Mouse (Mus musculus) myocyte (in vitro differentiated cells): ENCODE measurements around the gene Odf3. TPM values are rescaled to one million over a fixed set of nuclear protein-coding genes. Genes with fewer than 3 reads are reported as not detected.

Source experiments
- H3K27me3 ChIP-seq: one replicate; pipeline ENCODE4 v1.6.1; 2011; ENCODE audit not compliant: control insufficient read depth, insufficient read depth, insufficient read length
- H3K36me3 ChIP-seq: one replicate; pipeline ENCODE4 v1.6.1; 2011; ENCODE audit not compliant: control insufficient read depth, insufficient read depth
- H3K4me2 ChIP-seq: one replicate; pipeline ENCODE4 v1.6.1; 2011; ENCODE audit warnings: low read depth, control low read depth
- H3K4me3 ChIP-seq: one replicate; pipeline ENCODE4 v1.5.1; 2011; ENCODE audit warnings: mild to moderate bottlenecking, control low read depth, moderate library complexity
- H3K79me2 ChIP-seq: one replicate; pipeline ENCODE4 v1.6.1; 2011; ENCODE audit not compliant: control insufficient read depth, insufficient read depth
- H3ac ChIP-seq: one replicate; pipeline ENCODE4 v1.6.1; 2011; ENCODE audit not compliant: control insufficient read depth, insufficient read length
- CEBPB ChIP-seq: IDR thresholded peaks from 2 replicates; pipeline ENCODE4 v1.6.1; 2011; ENCODE audit warnings: mild to moderate bottlenecking, moderate library complexity; ENCODE audit not compliant: poor library complexity, insufficient read depth, severe bottlenecking
- E2F4 ChIP-seq: IDR thresholded peaks from one replicate; pipeline ENCODE4 v1.6.1; 2011; ENCODE audit warnings: mild to moderate bottlenecking, control low read depth, moderate library complexity; ENCODE audit not compliant: insufficient read depth
- MAX ChIP-seq: IDR thresholded peaks from one replicate; pipeline ENCODE4 v1.6.1; 2011; ENCODE audit warnings: low read depth, mild to moderate bottlenecking, control low read depth
- MYOD1 ChIP-seq, 3 experiments: IDR thresholded peaks; one replicate each; pipeline ENCODE4 v1.6.1; 2011; ENCODE audit warnings: control low read depth in 2 of 3, low read depth in 2 of 3, mild to moderate bottlenecking in 2 of 3, moderate library complexity in 1 of 3; ENCODE audit not compliant: insufficient read length in 2 of 3, control insufficient read depth in 1 of 3
- MYOG ChIP-seq, 3 experiments: IDR thresholded peaks; one replicate each; pipeline ENCODE4 v1.6.1; 2011; ENCODE audit warnings: control low read depth in 2 of 3, low read depth in 2 of 3, mild to moderate bottlenecking in 2 of 3; ENCODE audit not compliant: insufficient read length in 2 of 3, control insufficient read depth in 1 of 3, insufficient read depth in 1 of 3
- POLR2A ChIP-seq: IDR thresholded peaks from one replicate; pipeline ENCODE4 v1.6.1; 2011; ENCODE audit warnings: low read depth, mild to moderate bottlenecking, control low read depth, moderate library complexity; ENCODE audit not compliant: insufficient read length
- POLR2AphosphoS2 ChIP-seq: IDR thresholded peaks from one replicate; pipeline ENCODE4 v1.6.1; 2011; ENCODE audit warnings: low read depth, control low read depth; ENCODE audit not compliant: insufficient read length
- REST ChIP-seq: IDR thresholded peaks from one replicate; pipeline ENCODE4 v1.6.1; 2011; ENCODE audit warnings: mild to moderate bottlenecking, control low read depth, moderate library complexity; ENCODE audit not compliant: insufficient read depth, insufficient read length
- SRF ChIP-seq: IDR thresholded peaks from one replicate; pipeline ENCODE4 v1.6.1; 2011; ENCODE audit warnings: low read depth; ENCODE audit not compliant: control insufficient read depth, insufficient read length
- TCF12 ChIP-seq: IDR thresholded peaks from one replicate; pipeline ENCODE4 v1.6.1; 2011; ENCODE audit warnings: mild to moderate bottlenecking, control low read depth; ENCODE audit not compliant: poor library complexity, insufficient read depth, severe bottlenecking
- TCF3 ChIP-seq: IDR thresholded peaks from one replicate; pipeline ENCODE4 v1.6.1; 2011; ENCODE audit warnings: low read depth, control low read depth; ENCODE audit not compliant: insufficient read length
- USF1 ChIP-seq: IDR thresholded peaks from one replicate; pipeline ENCODE4 v1.6.1; 2011; ENCODE audit warnings: low read depth, mild to moderate bottlenecking, control low read depth, moderate library complexity
- polyA plus RNA-seq: library from polyadenylated mRNA; unstranded; fragments of >200 nt; fragmentation: generic; extraction: Trizol; gene quantifications from one replicate; pipeline ENCODE4 v1.2.1, GENCODE M21; 2012; ENCODE audit warnings: missing spikeins

Gene Odf3
- polyA plus RNA-seq, 1 experiment = 0.07 TPM

DNA sequence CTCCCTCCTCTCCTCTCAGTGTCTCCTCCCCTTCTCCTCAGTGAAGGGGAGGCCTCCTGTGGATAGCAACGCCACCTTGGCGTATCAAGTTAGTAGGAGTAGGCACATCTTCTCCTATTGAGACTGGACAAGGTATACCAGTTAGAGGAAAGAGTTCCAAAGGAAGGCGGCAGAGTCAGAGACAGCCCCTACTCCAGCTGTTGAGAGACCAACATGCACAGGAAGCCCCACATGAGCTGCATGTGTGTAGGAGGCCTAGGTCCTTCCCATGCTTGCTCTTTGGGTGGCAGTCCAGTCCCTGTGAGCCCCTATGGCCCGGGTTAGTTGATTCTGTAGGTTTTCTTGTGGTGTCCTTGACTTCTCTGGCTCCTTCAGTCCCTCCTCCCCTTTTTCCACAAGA lies 14.3 kb upstream of the Odf3 start:
- H3K79me2 ChIP-seq = no peaks in the 10 kb centered on the region
- TF ChIP-seq TCF12 (no peak), REST (no peak), MYOG (IDR thresholded peaks at IDR 0.05; ENCODE audit: control insufficient read depth in 1 of 3, insufficient read depth in 1 of 3, insufficient read length in 2 of 3, low read depth in 2 of 3) (no peak), MYOD1 (IDR thresholded peaks at IDR 0.05; ENCODE audit: control insufficient read depth in 1 of 3, insufficient read length in 2 of 3, low read depth in 2 of 3) (no peak)
- no peak overlapping the region for H3K4me2 ChIP-seq
- no peak overlapping the region for H3ac ChIP-seq
- no peaks in the 10 kb centered on the region for H3K27me3 ChIP-seq
- no peaks in the 10 kb centered on the region for H3K36me3 ChIP-seq
- H3K4me3 ChIP-seq = no peak overlapping the region

- TF ChIP-seq TCF3 (no peak), REST (no peak), E2F4 (no peak), TCF12 (no peak), POLR2A (no peak), SRF (no peak), POLR2AphosphoS2 (no peak), USF1 (no peak), CEBPB (no peak), MYOG (IDR thresholded peaks at IDR 0.05; ENCODE audit: control insufficient read depth in 1 of 3, insufficient read depth in 1 of 3, insufficient read length in 2 of 3, low read depth in 2 of 3) (no peak), MAX (no peak), MYOD1 (IDR thresholded peaks at IDR 0.05; ENCODE audit: control insufficient read depth in 1 of 3, insufficient read length in 2 of 3, low read depth in 2 of 3) (no peak)
- Histone ChIP-seq H3K27me3 (no peaks in the 10 kb centered on the region), H3K79me2 (no peaks in the 10 kb centered on the region), H3K4me2 (no peak within 1 kb of the TSS), H3ac (no peak within 1 kb of the TSS), H3K36me3 (no peaks in the 10 kb centered on the region), H3K4me3 (no peak within 1 kb of the TSS)
Observed at GRCm38 (mm10) chr7:140834968-140835757, 12.4 kb upstream of the Odf3 start, which contains the start of gene Urah. Gene Urah (plus strand): TSS chr7:140835018.

GRCm38 (mm10) chr7:140835758-140836087 lies 11.9 kb upstream of the Odf3 start:
- Histone ChIP-seq H3K79me2 (no peaks in the 10 kb centered on the region), H3K4me3 (no peak overlapping the region), H3ac (no peak overlapping the region), H3K27me3 (no peaks in the 10 kb centered on the region), H3K36me3 (no peaks in the 10 kb centered on the region), H3K4me2 (no peak overlapping the region)
- TF ChIP-seq TCF12 (no peak), MYOG (IDR thresholded peaks at IDR 0.05; ENCODE audit: control insufficient read depth in 1 of 3, insufficient read depth in 1 of 3, insufficient read length in 2 of 3, low read depth in 2 of 3) (no peak), TCF3 (no peak), POLR2A (no peak), E2F4 (no peak), MAX (no peak), SRF (no peak), CEBPB (no peak), MYOD1 (IDR thresholded peaks at IDR 0.05; ENCODE audit: control insufficient read depth in 1 of 3, insufficient read length in 2 of 3, low read depth in 2 of 3) (no peak), USF1 (no peak), POLR2AphosphoS2 (no peak), REST (no peak)

GRCm38 (mm10) chr7:140836243-140837115 lies 11.1 kb upstream of the Odf3 start:
- Histone ChIP-seq H3K79me2 (no peaks in the 10 kb centered on the region), H3ac (no peak overlapping the region), H3K4me2 (no peak overlapping the region), H3K36me3 (no peaks in the 10 kb centered on the region), H3K27me3 (no peaks in the 10 kb centered on the region), H3K4me3 (no peak overlapping the region)
- no peak for TF ChIP-seq USF1
- no peak for TF ChIP-seq E2F4
- no peak for TF ChIP-seq TCF12
- no peak for TF ChIP-seq POLR2AphosphoS2
- TF ChIP-seq REST = no peak

DNA sequence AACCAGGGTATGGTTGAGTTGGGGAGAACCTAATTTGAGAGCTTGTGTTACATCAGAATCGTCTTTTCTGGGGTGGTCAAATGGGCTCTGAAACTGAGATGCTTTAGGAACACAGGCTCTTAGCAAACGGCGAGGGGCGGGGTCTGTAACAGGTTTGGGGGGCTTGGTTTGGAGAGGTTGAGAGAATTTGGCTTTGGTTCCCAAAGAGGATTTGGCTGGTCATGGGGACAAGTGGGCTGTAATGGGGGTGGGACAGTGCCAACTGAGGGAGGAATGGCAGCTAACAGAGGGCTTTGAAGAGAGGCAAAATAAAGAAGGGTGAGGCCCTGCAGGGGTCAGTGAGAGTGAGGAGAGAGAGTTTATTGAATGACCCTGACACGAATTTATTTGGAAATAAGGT lies 8.0 kb upstream of the Odf3 start:
- H3K36me3 ChIP-seq = no peaks in the 10 kb centered on the region
- H3K4me2 ChIP-seq = no peak overlapping the region
- no peak overlapping the region for H3K4me3 ChIP-seq
- no peak overlapping the region for H3ac ChIP-seq
- TF ChIP-seq SRF = no peak
- no peak for TF ChIP-seq TCF12
- no peak for TF ChIP-seq MYOG (IDR thresholded peaks at IDR 0.05; ENCODE audit: control insufficient read depth in 1 of 3, insufficient read depth in 1 of 3, insufficient read length in 2 of 3, low read depth in 2 of 3)
- H3K79me2 ChIP-seq = no peaks in the 10 kb centered on the region
- H3K27me3 ChIP-seq = peaks cover 6% of the 10 kb centered on the region
